Mouse (Mus musculus): Measurements from ENCODE around the gene Ackr1. TPM values are rescaled to one million over a fixed set of nuclear protein-coding genes. Genes with fewer than 3 reads are reported as not detected.
"Not testable (repeated sequence)": the region's sequence is repeated elsewhere in the genome, so short reads cannot be mapped to it uniquely, and the experiment has no call there.

Gene Ackr1
- polyA plus RNA-seq, 1 experiment from 2014 or later, result 0.78 TPM

DNA sequence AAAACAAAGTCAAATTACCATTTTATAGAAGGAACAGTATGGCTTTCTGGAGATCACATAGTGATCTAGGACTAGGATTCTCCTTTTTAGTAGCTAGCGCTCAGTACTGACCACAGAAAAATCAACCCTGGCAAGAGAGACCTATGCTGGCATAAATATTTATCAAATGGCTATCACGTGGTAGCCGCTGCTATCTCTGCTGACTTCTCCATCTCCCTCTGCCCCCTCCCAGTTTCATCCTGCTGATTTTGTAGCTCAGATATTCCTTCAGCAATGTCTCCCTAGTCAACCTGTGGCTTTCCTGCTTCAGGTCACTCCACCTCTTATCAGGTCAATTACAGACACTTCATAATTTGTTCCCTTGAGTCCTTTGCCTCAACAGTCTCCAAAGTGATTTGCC is 17.8 kb downstream of the Ackr1 start:
- Histone ChIP-seq H3K4me3 (no peak overlapping the region), H3K4me1 (no peaks in the 10 kb centered on the region), H3K9me3 (replicated peaks) (no peaks in the 10 kb centered on the region), H3K27me3 (ENCODE audit: low read depth, poor library complexity, severe bottlenecking) (no peaks in the 10 kb centered on the region), H3K27ac (no peak overlapping the region), H3K36me3 (no peaks in the 10 kb centered on the region)
- 88% methylated on average over 3 of the region's 3 CpGs for WGBS
- no peak for DNase-seq (ENCODE audit: low spot score)

DNA sequence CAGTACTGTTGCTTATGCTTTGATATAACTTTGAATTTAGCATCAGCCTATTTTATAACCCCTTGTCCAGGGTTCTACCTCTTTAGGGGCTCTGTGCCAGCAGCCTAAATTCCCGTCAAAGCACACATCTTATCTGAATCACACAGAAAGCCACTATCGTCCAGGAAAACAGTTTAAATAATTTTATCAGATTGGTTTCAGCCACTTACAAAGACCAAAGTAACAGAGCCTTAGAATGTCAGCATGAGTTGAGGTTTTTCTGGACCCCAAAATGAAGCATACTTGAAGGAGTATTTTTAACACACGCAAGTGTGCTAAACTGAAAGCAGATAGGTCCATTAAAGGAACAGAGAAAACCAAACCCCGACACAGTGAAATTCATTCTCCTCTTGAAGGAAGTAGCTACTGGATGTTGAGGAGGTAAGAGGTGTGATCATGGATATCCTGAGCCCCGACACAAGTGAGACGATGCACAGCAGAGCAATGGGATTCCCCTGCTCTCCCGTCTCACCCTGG is 20.0 kb downstream of the Ackr1 start:
- H3K27ac ChIP-seq; H3K36me3 ChIP-seq; DNase-seq (ENCODE audit: low spot score); H3K4me3 ChIP-seq; H3K27me3 ChIP-seq (ENCODE audit: low read depth, poor library complexity, severe bottlenecking); H3K9me3 ChIP-seq (replicated peaks); H3K4me1 ChIP-seq: not testable (repeated sequence)
- WGBS, result 88% methylated on average over 7 of the region's 7 CpGs

DNA sequence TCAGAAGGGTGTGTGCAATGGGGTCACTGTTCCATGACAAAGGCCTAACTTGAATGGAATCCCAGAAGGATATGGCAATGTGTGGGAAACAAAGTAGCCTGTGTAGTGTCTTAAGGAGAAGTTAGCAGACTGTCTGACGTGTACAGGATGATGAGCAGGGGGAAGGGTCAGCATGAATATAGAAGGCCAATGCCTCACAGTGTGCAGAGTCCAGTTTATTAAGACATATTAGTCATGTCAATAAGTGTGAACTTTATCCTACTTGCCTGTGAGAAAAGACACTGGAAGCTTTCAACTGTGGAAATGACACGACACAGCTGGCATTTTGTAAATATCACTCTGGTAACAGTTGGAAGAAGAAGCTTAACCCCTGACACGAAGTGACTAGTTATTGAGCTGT is 30.8 kb downstream of the Ackr1 start:
- not testable (repeated sequence) for DNase-seq (ENCODE audit: low spot score); H3K9me3 ChIP-seq (replicated peaks); H3K4me3 ChIP-seq; H3K27me3 ChIP-seq (ENCODE audit: low read depth, poor library complexity, severe bottlenecking); H3K4me1 ChIP-seq; H3K36me3 ChIP-seq; H3K27ac ChIP-seq
- WGBS, result 70% methylated on average over 3 of the region's 3 CpGs

Other genes starting within 250 kb of the Ackr1 start
- gene Olfr1408, start 196.4 kb downstream of the Ackr1 start, polyA plus RNA-seq (2016; fragmentation: Nextera tagmentation; extraction: Ambion mirVana), result not detected in 2 replicates
- not detected in 2 replicates for gene Olfr1406, start 143.1 kb downstream of the Ackr1 start, polyA plus RNA-seq (2016; fragmentation: Nextera tagmentation; extraction: Ambion mirVana)
- gene Olfr218, start 135.9 kb downstream of the Ackr1 start, polyA plus RNA-seq (2016; fragmentation: Nextera tagmentation; extraction: Ambion mirVana), result not detected in 2 replicates
- gene Olfr1404, start 121.4 kb downstream of the Ackr1 start, polyA plus RNA-seq (2016; fragmentation: Nextera tagmentation; extraction: Ambion mirVana), result not detected in 2 replicates
- not detected in 2 replicates for gene Fcer1a, start 106.5 kb downstream of the Ackr1 start, polyA plus RNA-seq (2016; fragmentation: Nextera tagmentation; extraction: Ambion mirVana)
- gene Olfr418, start 67.7 kb downstream of the Ackr1 start, polyA plus RNA-seq (2016; fragmentation: Nextera tagmentation; extraction: Ambion mirVana), result not detected in 2 replicates
- gene Mptx2, start 56.0 kb downstream of the Ackr1 start, polyA plus RNA-seq (2016; fragmentation: Nextera tagmentation; extraction: Ambion mirVana), result not detected in 2 replicates
- 1.1 and 2.5 TPM in 2 replicates for gene Aim2, start 17.1 kb upstream of the Ackr1 start, polyA plus RNA-seq (2016; fragmentation: Nextera tagmentation; extraction: Ambion mirVana)
- 0.29 and 0.49 TPM in 2 replicates for gene Cadm3, start 33.9 kb upstream of the Ackr1 start, polyA plus RNA-seq (2016; fragmentation: Nextera tagmentation; extraction: Ambion mirVana)
- not detected in 2 replicates for gene Ifi206, start 157.3 kb upstream of the Ackr1 start, polyA plus RNA-seq (2016; fragmentation: Nextera tagmentation; extraction: Ambion mirVana)
- not detected in 2 replicates for gene Ifi214, start 202.2 kb upstream of the Ackr1 start, polyA plus RNA-seq (2016; fragmentation: Nextera tagmentation; extraction: Ambion mirVana)

All from limb, embryonic 10.5 days (tissue).